Mouse (Mus musculus) hindbrain, postnatal 0 days (tissue): ENCODE results near the gene Klhl3. TPM values are rescaled to one million over a fixed set of nuclear protein-coding genes. Genes with fewer than 3 reads are reported as not detected.

Source experiments
- ATAC-seq: fragments of 200-750 bp; cut with Nextera tagmentation; 2 replicates; pipeline ENCODE4 v1.8.0; 2017; ENCODE audit warnings: mild to moderate bottlenecking, moderate TSS enrichment, moderate library complexity
- DNase-seq: peaks from one replicate; pipeline ENCODE4 v3.0.0-alpha.2; 2015; ENCODE audit warnings: low spot score
- H3K27ac ChIP-seq: fragments of 300-500 bp; sonication (generic); 2 replicates; pipeline ENCODE4 v1.5.1; 2014; ENCODE audit warnings: mild to moderate bottlenecking
- H3K27me3 ChIP-seq: fragments of 300-500 bp; sonication (generic); 2 replicates; pipeline ENCODE4 v1.6.1; 2014; ENCODE audit warnings: low read length, mixed read lengths; ENCODE audit not compliant: insufficient read depth
- H3K36me3 ChIP-seq: fragments of 300-500 bp; sonication (generic); 2 replicates; pipeline ENCODE4 v1.6.1; 2014; ENCODE audit warnings: low read length, mixed read lengths; ENCODE audit not compliant: insufficient read depth
- H3K4me1 ChIP-seq: fragments of 300-500 bp; sonication (generic); 2 replicates; pipeline ENCODE4 v1.6.1; 2014; ENCODE audit warnings: antibody characterized with exemption, low read length, mixed read lengths; ENCODE audit not compliant: insufficient read depth
- H3K4me2 ChIP-seq: fragments of 300-500 bp; sonication (generic); 2 replicates; pipeline ENCODE4 v1.6.1; 2014; ENCODE audit warnings: low read depth, mild to moderate bottlenecking, low read length, moderate library complexity, mixed read lengths
- H3K4me3 ChIP-seq: fragments of 300-500 bp; sonication (generic); 2 replicates; pipeline ENCODE4 v1.5.1; 2014; ENCODE audit warnings: low read length
- H3K9ac ChIP-seq: fragments of 300-500 bp; sonication (generic); replicated peaks from 2 replicates; pipeline ENCODE4 v1.6.1; 2014; ENCODE audit warnings: mild to moderate bottlenecking, low read length, moderate library complexity, mixed read lengths
- H3K9me3 ChIP-seq: fragments of 300-500 bp; sonication (generic); 2 replicates; pipeline ENCODE4 v1.6.1; 2016; ENCODE audit warnings: low read length, mixed read lengths
- CTCF ChIP-seq: IDR thresholded peaks from 2 replicates; pipeline ENCODE4 v1.5.1; 2016; ENCODE audit warnings: antibody characterized with exemption, control low read depth, low read depth
- WGBS: fragments of 180-500 bp; shearing (Covaris S2); extraction: QIAGEN DNeasy Blood & Tissue Kit; methylation state at CpG from one replicate; pipeline ENCODE4 v1.1.7; 2014; 5-methylcytosine and 5-hydroxymethylcytosine counted together
- polyA plus RNA-seq: library from polyadenylated mRNA; unstranded; fragments of >200 nt; fragmentation: Nextera tagmentation; extraction: Ambion mirVana; gene quantifications from 2 replicates; pipeline ENCODE4 v1.2.1, GENCODE M21; 2015
- total RNA-seq: library from RNA; depleted of rRNA; stranded (reverse); fragments of >200 nt; gene quantifications from 2 replicates; pipeline ENCODE4 v1.2.3, GENCODE M21; 2014

Gene Klhl3
- total and polyA plus RNA-seq, 2 experiments from 2014 or later: 10.2 to 10.6 TPM

DNA sequence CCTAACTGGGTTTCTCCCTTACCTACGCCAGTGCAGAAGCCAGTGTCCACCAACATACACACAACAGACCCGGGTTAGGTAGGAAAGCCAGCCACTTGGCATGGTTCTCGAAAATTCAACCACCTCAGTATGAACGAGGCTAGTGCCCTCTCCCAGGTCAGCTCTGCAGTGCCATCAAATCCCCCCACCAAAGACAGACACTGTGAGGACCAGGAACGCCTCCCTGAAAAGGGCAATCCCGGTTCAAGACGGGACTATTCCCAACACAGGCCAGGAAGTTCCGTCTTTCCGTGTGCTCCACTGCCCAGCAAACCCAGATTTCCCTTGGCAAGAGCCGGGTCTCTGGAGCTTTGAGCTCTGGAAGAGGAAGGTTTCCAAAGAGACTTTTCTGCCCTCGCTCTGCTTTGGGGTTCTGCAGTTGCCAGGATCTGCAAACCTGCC is 771 bp downstream of the Klhl3 start:
- Histone ChIP-seq H3K4me3 (peak overlapping the region; percentile 52), H3K36me3 (no peaks in the 10 kb centered on the region), H3K27ac (peak overlapping the region; percentile 91), H3K4me1 (peaks cover 12% of the 10 kb centered on the region; the same call in 1 of the 2 replicates), H3K4me2 (peak overlapping the region; percentile 87), H3K9ac (peak overlapping the region; percentile 57), H3K9me3 (no peaks in the 10 kb centered on the region), H3K27me3 (no peaks in the 10 kb centered on the region)
- ATAC-seq: peak; percentile 10; the same call in 1 of the 2 replicates
- DNase-seq: no peak
- no peak for TF ChIP-seq CTCF
- WGBS: 11% methylated on average over 11 of the region's 11 CpGs

DNA sequence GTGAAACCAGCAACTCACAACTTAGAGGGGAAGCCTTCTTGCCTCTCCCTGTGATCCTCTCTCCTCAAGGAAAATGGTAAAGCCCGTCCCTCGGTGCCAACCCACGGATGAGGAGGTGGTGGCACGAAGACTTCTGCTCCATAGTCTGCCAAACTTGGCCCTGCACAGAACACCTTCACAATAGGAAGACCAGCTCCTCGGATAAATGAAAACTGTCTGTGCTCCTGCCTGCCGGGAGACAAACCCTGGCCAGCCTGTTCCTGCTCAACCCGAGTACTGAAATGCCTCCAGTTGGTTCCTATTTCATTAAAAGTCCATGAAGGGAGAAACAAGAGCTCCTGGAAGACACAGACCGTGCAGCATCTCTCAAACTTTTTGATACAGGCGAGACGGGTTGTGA is 1.2 kb downstream of the Klhl3 start:
- Histone ChIP-seq H3K9ac (peak overlapping the region; percentile 57), H3K36me3 (no peaks in the 10 kb centered on the region), H3K27ac (no peak overlapping the region; the same call in 1 of the 2 replicates), H3K9me3 (no peaks in the 10 kb centered on the region), H3K27me3 (no peaks in the 10 kb centered on the region), H3K4me1 (peaks cover 12% of the 10 kb centered on the region; the same call in 1 of the 2 replicates), H3K4me2 (peak overlapping the region; percentile 87), H3K4me3 (peak overlapping the region; percentile 52)
- WGBS: 52% methylated on average over 10 of the region's 10 CpGs
- no peak for TF ChIP-seq CTCF
- DNase-seq: no peak
- ATAC-seq: no peak

DNA sequence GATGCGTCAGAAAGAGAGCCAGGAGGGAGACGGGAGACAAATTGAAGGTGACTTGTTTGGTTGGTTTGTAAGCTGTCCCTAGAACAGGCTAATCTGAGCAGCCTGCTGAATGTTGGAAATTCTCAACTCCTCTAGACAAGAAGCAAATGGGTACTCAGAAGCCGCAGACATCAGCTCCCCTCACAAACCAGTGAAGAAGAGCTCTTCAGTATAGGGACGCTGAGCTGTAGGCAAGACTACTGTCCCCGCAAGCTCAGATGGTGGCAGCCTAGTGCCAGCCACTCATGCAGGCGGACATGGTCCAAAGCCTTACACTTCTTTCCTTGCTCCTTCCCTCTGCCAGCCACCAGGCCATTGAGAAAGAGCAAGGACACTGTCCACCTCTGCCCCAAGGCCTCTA is 2.1 kb downstream of the Klhl3 start:
- no peak for TF ChIP-seq CTCF
- Histone ChIP-seq H3K4me1 (peaks cover 12% of the 10 kb centered on the region; the same call in 1 of the 2 replicates), H3K27me3 (no peaks in the 10 kb centered on the region), H3K9ac (no peak overlapping the region), H3K27ac (no peak overlapping the region), H3K4me2 (peak overlapping the region; percentile 87), H3K9me3 (0 out of 2 replicates have a peak, but pooled peaks cover 2% of the 10 kb centered on the region), H3K4me3 (no peak overlapping the region; the same call in 1 of the 2 replicates), H3K36me3 (no peaks in the 10 kb centered on the region)
- no peak for ATAC-seq
- DNase-seq: no peak
- 90% methylated on average over 6 of the region's 6 CpGs for WGBS

DNA sequence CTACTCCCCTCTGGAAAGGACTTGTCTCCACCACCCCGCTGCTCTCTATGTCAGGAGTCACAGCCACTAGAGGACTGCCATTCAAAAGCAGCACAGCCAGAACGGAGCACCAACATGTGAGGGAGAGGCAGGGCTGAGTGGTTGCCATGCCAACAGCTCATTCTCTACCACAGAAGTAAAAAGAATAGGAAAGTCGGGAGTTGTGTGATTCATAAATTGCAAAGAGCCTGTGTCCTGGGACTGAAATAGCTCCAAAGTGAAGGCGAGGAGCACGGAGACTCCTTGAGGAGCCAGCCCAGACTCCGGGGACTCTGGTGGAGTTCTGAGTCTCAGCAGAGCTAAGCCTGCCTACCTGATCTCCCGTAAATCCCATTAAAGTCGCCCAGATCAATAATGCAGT is 22.7 kb downstream of the Klhl3 start:
- Histone ChIP-seq H3K27ac (no peak overlapping the region; the same call in 1 of the 2 replicates), H3K9me3 (no peaks in the 10 kb centered on the region), H3K4me1 (no peaks in the 10 kb centered on the region), H3K36me3 (peaks cover 3% of the 10 kb centered on the region; the same call in 1 of the 2 replicates), H3K4me2 (0 out of 2 replicates have a peak overlapping the region, but pooled peaks have one; percentile 3), H3K4me3 (no peak overlapping the region), H3K27me3 (no peaks in the 10 kb centered on the region), H3K9ac (no peak overlapping the region)
- ATAC-seq: peak; percentile 90
- peak; percentile 77 for DNase-seq
- 11% methylated on average over 8 of the region's 8 CpGs for WGBS
- TF ChIP-seq CTCF: no peak

DNA sequence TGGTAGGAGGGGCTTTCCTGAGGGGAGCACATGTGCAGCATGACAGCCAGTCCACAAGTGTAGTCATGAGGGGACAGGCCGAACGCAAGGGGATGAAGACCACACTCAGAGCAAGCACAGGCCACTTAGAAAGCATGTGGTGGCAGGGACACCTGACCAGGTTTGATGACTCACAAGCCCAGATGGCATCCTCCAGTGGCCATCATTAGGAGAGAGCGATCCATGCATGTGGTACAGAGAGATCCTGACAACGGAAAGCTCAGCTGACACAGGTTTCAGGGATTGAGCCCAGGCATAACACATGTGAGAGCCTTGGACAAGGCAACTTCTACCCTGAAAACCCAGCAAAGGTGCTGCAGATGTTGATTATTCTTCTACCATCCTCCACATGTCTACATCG is 29.0 kb downstream of the Klhl3 start:
- Histone ChIP-seq H3K4me3 (no peak overlapping the region), H3K36me3 (peaks cover 9% of the 10 kb centered on the region; the same call in 1 of the 2 replicates), H3K4me1 (no peaks in the 10 kb centered on the region), H3K4me2 (no peak overlapping the region), H3K27ac (no peak overlapping the region), H3K27me3 (no peaks in the 10 kb centered on the region), H3K9me3 (no peaks in the 10 kb centered on the region), H3K9ac (no peak overlapping the region)
- TF ChIP-seq CTCF: no peak
- 90% methylated on average over 5 of the region's 5 CpGs for WGBS
- DNase-seq: no peak
- ATAC-seq: no peak

DNA sequence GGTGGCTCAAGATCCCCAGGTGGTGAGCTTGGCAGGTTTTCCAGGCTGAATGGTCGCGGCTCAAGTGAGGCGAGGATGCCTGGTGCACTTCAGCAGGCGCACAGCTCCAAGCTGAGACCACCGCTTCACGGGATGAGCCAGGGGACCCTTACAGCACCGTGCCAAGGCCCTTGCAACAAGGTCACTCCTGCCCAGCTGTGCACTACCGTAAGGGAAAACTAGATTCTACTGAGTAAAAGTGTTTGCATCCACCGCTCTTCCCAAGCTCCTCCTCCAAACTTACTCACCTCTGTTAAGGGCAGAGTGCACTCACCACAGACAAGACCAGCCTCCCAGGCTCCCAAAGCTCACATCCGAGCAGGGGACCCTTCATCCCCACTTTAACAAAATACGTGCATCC is 29.9 kb downstream of the Klhl3 start:
- H3K9ac ChIP-seq: no peak overlapping the region
- DNase-seq (no peak), ATAC-seq (no peak)
- H3K4me3 ChIP-seq: no peak overlapping the region
- no peak overlapping the region for H3K4me2 ChIP-seq
- no peaks in the 10 kb centered on the region for H3K27me3 ChIP-seq
- no peak for TF ChIP-seq CTCF
- H3K36me3 ChIP-seq: peaks cover 9% of the 10 kb centered on the region; the same call in 1 of the 2 replicates
- H3K4me1 ChIP-seq: no peaks in the 10 kb centered on the region
- H3K9me3 ChIP-seq: no peaks in the 10 kb centered on the region
- H3K27ac ChIP-seq: no peak overlapping the region
- WGBS: 85% methylated on average over 11 of the region's 11 CpGs

DNA sequence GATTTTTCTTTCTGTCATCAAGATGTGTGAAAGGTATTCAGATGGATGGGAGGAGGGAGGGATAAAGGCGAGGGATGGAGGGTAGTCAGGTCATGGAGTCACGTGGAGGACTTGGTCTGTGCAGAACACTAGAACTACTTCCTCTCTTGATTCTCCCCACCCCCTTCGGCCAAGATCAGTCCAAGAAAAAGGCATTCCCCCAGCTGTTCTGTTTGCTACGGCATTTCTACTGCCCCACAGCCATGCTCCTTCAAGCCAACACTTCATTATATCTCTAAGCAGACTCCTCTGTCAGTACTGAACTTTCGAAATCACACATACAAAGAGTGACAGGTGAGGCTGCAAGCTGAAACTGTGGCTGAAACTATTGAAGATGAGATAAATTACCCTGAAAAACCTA is 30.3 kb downstream of the Klhl3 start:
- 83% methylated on average over 5 of the region's 5 CpGs for WGBS
- no peak for ATAC-seq
- Histone ChIP-seq H3K27me3 (no peaks in the 10 kb centered on the region), H3K4me3 (no peak overlapping the region), H3K9ac (no peak overlapping the region), H3K27ac (no peak overlapping the region), H3K9me3 (no peaks in the 10 kb centered on the region), H3K4me2 (no peak overlapping the region), H3K4me1 (no peaks in the 10 kb centered on the region), H3K36me3 (peaks cover 9% of the 10 kb centered on the region; the same call in 1 of the 2 replicates)
- TF ChIP-seq CTCF: no peak
- DNase-seq: no peak
